Mouse (Mus musculus): Measurements from ENCODE around the gene Zfp454.

GRCm38 (mm10) chr11:50850177-50850735 lies 37.2 kb downstream of the Zfp454 start, which contains the start of gene Grm6:
- no peak for TF ChIP-seq POLR2A (IDR thresholded peaks at IDR 0.05; ENCODE audit: borderline replicate concordance, low read depth, low read length)
- TF ChIP-seq CTCF (IDR thresholded peaks at IDR 0.05; ENCODE audit: low read depth, low read length) = no peak
